Mouse (Mus musculus) gastrocnemius, postnatal 36 days (tissue): Measurements from ENCODE around the gene Nnmt. TPM values are rescaled to one million over a fixed set of nuclear protein-coding genes. Genes with fewer than 3 reads are reported as not detected.

Experiments used
- DNase-seq, 2 experiments: peaks; one replicate each; pipeline ENCODE4 v3.0.0; 2022
- intact Hi-C: fragments of 180-260 bp; cut with DNase I; formaldehyde crosslinking; loops from one replicate; pipeline ENCODE4 v1.15.1; 2025
- long read RNA-seq, 2 experiments: library from polyadenylated mRNA; stranded (forward); transcript quantifications; one replicate each; pipeline ENCODE4 v2.0.0; 2021
- total RNA-seq, 2 experiments: library from RNA; stranded (reverse); gene quantifications; 2 replicates each; pipeline ENCODE4 v1.2.3; 2021

Nnmt gene
- total RNA-seq = 1 to 10 TPM; 2.8 to 5.2 TPM
- long read RNA-seq, experiment 1, transcript Nnmt-201 (3 exons, 1,043 nt) = major isoform, 10 of 10 reads
- long read RNA-seq, experiment 1, partial matches to known transcripts = 0 of 10 reads
- long read RNA-seq, experiment 1, other reads (novel, unspliced or antisense) = 0 of 10 reads
- long read RNA-seq, experiment 2, transcript Nnmt-201 (3 exons, 1,043 nt) = major isoform, 5 of 6 reads
- long read RNA-seq, experiment 2, partial matches to known transcripts = 0 of 6 reads
- long read RNA-seq, experiment 2, other reads (novel, unspliced or antisense) = 1 of 6 reads

DNA sequence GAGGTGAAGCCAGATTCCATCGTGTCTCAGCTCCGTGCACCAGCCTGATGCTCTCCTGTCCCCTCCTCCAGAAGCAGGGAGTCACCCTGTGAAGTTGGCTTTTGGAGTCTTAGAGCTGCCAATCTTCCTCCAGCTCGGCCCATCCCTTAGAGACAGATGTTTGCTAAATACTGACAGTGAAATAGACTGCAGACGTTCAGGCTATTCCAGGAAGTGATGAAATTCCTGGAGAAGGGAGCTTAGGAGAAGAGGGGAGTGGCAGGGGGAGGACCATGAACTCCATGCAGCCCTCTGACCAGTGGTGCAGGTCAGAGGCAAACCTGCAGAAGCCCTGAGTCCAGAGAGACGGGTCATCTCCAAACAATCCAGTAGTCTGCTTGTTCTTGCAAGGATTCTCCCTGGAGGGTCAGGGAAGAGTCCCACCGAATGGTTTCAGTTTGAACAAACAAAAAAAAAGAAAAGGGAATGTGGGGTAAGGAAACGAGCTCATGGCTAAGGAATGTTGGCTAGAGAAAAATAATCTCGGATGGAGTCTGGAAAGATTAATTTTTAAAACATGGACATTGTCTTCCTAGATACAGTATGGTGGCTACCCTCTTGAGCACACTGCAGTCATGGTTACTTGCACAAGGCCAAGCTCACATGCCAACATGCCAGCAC, at the start of gene Nnmt:
Gene Nnmt, minus strand, starts transcription at position 215 of the 660 bp plus-strand sequence.
- peak; percentile 16 to 40 for DNase-seq

DNA sequence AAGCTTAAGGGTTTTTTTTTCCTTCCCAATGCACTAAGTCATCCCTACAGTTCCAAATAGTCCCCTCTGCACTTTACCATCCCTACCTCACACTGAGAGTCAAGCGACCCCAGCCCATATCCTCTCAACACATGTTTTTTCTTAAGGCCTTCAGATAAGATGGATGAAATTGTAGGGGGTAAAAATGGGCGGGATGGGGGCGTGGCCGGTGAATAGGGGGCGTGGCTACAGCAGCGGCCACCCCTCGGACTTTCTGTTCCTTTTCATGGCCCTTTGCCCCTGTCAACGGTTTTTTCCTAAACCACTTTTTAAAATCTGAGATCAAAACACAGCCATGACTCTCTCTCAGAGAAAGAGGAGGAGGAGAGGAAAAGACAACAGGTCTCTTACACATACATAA, 49.8 kb upstream of the Nnmt start:
- intact Hi-C loops = no loop called here
- no peak for DNase-seq

More for the DNA sequence above, at the start of gene Nnmt:
- intact Hi-C loops = no loop called here

DNA sequence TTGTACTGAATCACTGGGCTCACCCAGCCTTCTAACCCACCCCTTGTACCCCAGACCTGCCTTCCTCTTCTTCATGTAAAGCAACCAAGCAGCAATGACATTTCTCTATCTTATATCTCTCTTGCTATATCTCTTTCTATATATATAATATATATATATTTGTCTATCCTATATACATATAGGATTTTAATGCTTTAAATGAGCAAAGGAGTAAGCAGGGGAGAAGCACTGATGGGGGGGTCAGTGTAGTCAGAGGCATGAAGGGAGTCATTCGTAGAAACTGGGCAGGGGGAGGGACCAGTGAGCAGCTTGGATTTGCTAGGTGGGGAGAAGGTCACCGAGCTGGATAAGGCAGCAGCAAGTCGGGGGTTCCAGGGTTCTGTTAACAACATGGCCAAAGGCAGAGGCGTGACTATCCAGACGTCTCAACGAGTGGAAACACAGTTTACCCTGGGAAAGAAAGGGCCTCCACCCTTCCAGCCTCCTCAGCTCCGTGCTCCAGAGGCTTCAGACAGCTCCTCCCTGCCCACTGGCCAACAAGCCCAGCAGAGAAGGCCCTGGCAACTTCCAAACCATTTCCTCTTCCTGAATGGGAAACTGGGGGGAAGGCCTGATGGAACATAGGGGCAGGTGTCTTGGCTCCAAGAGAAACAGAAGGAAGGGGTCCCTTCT, 48.6 kb upstream of the Nnmt start:
- intact Hi-C loops = no loop called here
- DNase-seq = peak in 1 of 2 experiments; percentile 6

DNA sequence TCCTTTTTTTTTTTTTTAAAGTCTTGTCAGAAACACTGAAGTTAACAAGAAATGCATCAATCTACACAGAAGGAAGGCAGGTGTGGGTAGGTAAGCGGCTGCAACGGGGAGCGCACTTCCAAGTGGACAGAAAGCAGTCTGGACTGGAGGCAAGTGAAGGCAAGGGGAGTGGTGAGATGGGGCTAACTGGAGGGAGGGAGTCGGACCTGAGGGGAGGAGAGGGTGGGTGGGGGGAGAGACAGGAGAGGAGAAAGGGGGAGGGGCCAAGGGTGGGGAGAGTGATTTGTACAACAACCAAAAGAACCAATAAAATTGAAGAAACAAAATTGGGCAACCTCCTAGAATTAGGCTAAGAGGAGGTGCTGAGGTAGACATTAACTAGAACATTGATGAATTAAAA, 47.1 kb upstream of the Nnmt start:
- DNase-seq = peak in 1 of 2 experiments; percentile 9
- intact Hi-C loops = no loop called here

DNA sequence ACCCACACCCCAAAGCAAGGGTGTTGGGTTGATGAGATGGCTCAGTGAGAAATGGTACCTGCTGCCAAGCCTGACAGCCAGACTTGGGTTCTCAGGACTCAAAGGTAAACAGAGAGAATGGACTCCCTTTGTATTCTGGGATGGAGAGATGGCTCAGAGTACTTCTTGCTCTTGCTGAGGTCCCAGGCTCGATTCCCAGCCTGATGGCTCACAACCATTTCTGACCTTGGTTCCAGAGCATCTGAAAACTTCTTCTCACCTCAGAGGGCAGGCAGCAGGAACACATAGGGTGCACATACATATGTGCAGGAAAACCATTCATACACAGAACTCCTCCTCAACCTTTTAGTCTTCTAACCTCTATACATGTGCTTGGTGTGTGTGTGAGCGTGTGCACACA, 45.9 kb upstream of the Nnmt start:
- intact Hi-C loops = loop anchor here (2.0 kb wide), 1 partner anchor 188 kb away; no protein-coding TSS in a partner anchor
- peak in 1 of 2 experiments; percentile 8 for DNase-seq

DNA sequence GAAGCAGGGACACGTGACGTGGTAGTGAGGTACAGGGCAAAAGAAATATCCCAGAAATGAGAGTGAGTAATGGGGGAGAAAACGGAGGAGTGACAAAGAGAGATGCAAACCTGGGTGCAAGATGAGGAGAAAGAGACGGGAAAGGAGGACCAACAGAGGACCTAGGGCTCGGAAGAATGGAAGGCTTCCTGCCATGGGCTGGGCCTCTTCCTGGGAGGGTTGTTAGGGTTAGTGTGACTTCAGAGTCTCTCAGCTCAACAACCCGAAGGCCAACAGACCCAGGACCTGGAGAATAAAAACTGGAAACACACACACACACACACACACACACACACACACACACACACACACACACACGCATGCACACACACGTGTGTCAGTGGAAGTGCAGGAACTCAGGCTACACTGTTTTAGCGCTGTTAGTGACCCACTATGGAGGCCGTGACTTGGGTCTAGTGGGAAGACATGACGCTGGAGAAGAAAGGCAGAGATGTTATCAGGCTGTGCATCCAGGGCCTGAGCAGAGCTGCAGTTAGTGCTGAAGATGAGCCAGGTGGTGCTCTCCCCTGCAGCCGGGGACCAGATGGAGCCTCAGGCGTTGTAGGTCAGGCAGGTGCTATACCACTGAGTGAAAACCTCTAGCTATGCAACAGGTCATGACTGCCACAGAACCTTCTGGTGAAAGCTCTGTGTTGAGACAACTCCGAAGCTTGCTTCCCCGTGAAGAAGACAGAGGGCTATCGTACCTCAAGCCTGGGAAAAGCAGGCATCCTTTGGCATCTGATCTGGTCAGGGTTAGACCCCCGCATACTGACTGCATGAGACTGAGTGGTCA, 45.1 kb upstream of the Nnmt start:
- DNase-seq = peak in 1 of 2 experiments; percentile 16
- intact Hi-C loops = loop anchor here (1.0 to 5.0 kb wide), 4 partner anchors 72 to 397 kb away; no protein-coding TSS in a partner anchor

DNA sequence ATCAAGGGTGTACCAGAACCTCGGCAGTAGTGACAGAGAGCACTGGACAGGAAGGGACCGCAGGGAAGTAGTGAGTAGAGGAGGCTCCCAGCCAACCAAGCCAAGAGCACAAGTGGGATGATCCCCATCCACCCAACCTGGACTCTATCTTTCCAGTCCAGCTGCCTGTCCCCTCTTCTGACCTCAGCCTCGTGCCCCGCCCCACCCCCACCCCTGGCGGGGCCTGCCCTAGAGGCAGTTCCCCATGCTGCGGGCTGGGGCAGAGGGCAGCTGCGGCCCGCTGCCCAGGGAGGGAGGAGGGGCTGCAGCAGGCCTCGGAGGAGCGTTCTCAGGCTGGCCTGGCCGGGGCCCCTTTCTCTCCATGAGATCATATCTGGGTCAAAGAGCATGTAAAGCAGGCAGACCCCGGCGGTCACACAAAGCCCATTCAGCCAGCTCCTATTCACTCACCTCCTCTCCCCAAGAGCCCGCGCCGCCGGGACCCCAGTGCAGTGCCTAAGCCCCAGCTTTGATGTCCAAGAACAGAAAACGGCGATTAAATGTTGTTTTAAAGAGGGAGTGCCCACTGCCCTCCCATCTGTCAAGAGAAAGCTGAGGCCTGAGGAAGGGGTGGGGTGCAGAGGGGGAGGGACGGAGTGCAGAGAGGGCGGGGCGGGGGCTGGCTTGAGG, 44.3 kb upstream of the Nnmt start:
- intact Hi-C loops = loop anchor here (1.0 to 5.0 kb wide), 3 partner anchors 73 to 398 kb away; no protein-coding TSS in a partner anchor
- peak; percentile 47 to 74 for DNase-seq

DNA sequence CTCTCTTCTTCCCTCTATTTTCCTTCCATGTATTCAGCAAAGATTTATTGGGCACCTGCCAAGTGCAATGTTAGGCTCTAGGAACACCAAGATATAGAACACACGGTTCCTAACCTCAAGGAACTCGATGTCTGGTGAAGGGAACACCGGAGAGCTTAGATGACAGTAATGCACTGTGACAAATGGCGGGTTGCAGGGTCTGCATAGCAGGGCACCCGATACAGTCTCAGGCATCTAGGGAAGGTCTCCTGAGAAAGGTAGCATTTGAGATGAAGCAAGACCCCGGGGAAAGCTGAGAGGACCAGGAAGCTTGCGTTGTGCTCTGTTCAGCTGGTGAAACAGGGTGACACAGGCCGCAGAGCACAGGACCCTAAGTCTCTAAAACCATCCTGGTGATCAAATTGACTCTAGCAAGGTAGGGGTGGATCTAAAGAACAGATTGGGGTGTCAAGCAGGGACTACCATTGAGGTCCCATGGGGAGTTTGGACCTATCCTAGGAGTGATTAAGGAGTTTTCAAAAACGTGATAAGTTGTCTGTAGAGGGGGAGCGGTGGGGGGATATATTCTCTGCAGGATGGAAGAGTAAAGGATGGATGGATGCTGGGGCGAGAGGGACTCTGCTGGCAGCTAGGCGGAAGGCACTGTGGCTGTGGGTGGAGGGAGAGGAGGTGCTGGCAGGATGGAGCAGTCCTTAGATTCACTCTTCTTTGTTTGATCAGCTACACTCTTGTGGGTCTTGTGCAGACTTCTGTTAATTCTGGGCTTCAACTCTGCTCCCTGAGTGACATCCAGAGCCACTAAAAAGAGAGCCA, 43.5 kb upstream of the Nnmt start:
- peak in 1 of 2 experiments; percentile 17 for DNase-seq
- intact Hi-C loops = loop anchor here (1.0 to 5.0 kb wide), 3 partner anchors 74 to 399 kb away; no protein-coding TSS in a partner anchor

DNA sequence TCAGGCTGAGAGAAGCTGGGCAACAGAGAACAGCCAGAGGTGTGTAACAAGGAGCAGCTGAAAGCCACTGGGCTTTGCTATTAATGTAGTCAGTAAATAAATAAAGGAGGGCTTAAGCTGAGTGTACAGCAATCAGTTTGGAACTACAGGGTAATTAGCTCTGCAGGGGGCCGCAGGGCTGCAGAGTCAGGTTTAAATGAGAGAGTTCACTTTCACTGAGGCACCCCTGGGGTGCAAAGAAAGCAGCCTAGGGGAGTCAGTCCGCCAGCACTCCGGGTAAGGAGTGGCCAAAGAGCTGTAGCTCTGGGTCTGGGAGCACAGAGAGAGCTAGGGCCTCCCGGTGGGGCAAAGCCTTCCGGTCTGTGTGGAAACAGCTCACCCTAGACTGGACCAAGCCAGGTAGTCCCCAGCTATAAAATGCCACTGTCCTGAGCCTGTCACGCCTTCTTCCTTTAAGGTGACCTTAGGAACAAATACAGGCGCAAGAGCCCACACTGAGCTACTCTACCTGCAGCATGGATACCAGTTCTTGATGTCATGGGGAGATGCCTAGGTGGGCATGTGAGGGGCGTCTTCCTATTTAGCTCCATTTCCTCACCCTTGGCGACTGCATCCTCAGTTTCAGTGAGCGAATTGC, 42.8 kb upstream of the Nnmt start:
- intact Hi-C loops = loop anchor here (2.0 to 5.0 kb wide), 3 partner anchors 75 to 400 kb away; no protein-coding TSS in a partner anchor
- peak in 1 of 2 experiments; percentile 11 for DNase-seq

DNA sequence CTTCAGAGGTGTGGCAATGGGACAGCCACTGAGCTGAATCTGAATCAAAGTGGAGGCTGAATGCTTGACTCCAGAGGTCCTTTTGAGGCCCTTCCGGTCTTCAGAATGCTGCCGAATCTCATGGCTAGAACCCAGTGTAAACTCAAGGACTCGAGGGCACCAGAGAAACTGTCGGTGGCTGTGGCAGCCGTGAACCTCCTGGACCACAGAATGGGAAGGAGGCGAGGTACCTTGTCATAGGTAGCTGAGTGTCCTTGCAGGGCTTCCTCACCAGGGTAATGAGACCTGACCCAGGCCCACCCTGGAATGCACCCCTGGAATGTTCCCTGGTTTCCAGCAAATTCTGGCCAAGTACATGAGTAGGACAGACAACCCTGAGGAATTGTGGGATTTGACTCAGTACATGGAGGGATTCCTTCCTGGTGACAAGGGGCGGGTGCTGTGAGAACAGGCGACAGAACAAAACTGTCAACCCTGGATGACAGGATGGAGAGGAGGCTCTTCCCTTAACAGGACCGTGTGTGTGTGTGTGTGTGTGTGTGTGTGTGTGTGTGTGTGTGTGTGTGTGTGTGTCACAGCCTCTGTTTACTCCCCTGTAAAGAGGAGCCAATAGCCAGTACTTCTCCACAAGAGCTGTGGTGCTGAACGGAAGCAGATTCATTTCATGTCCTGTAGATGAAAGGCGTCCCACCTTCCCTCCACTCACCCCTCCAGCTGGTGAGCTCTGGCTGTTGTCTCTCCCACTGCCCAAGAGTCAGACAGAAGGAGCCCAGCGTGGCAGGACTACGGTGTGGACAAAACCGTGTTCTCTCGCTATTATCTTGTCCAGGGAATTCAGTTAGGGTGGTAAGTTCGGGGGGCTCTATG, 42.1 kb upstream of the Nnmt start:
- intact Hi-C loops = loop anchor here (1.0 to 5.0 kb wide), 5 partner anchors 75 to 400 kb away; no protein-coding TSS in a partner anchor
- peak in 1 of 2 experiments; percentile 14 for DNase-seq

DNA sequence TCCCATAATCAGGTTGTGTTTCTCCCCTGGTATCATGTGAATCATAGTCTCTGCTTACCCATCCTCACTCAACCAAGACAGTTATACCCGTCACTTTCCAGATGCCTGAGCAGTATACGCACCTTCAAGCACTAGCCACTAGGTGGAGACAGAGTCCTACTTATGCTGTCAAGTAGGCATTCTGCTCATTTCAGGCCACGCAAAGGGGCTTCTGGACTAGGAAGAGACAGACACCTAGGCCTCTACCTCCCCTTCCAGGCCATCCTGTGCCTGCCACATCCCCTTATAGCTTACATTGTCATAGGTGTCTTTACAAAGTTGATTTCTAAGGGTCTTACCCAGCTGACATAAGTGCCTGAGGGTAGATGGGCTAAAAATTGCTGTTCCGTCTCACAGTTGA, 41.3 kb upstream of the Nnmt start:
- peak; percentile 48 to 59 for DNase-seq
- intact Hi-C loops = loop anchor here (1.0 to 5.0 kb wide), 5 partner anchors 76 to 401 kb away; no protein-coding TSS in a partner anchor

DNA sequence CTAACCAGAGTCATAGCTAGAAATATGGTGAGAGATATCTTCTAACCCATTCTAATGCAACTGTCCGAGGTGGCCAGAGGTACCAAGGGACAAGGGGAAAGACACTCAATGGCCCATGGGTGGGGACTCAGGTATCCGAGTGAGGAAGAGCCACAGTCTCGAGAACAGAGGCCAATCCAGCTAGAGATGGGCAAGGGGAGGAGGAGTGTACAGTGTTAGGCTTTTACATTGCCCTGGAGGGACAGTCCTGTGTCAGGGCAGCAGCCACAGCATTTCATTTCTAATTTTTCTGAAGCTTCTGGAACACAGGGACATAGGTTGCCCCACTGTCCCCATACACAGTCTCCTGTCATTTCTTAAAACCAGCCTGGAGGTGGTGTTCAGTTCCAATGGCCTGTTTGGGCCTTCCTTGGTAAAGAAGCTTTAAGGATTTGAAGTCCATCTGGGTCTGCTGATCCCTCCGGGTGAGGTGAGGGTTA, 40.7 kb upstream of the Nnmt start:
- intact Hi-C loops = loop anchor here (1.0 to 5.0 kb wide), 5 partner anchors 77 to 402 kb away; no protein-coding TSS in a partner anchor

DNA sequence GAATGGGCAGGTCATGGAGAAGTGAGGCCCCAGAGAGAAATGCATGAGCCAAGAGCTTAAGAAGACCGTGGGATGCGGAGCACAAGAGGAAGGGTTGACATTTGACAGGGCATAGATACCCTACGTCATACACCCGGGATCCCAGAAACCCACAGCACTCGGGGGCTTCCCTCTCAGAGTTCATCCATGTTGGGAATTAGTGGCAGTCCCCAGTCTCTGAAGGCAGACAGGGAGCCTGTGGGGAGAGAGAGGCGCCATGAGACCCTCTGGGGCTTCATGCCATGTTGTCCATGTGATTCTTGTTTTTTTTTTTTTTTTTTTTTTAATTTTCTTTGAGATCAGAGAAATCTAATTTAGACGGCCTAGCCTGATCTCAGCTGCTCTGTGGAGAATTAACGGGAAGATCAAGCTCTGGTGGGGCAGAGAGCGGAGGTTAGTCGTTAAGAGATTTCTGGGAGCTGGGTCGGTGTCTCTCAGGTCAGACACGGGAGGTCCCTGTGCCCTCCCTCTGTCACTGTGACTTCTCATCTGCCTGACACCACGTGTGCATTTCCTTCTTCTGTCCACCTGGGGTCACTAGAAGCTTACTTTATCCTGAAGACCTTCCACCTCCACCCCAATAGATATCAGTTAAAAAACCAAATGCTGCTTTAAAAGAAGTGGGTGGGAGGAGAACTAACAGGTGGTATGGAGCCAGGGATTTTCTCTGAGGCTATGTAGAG, 40.1 kb upstream of the Nnmt start:
- intact Hi-C loops = loop anchor here (5.0 kb wide), 2 partner anchors 77 to 402 kb away; no protein-coding TSS in a partner anchor
- peak in 1 of 2 experiments; percentile 13 for DNase-seq

More for the DNA sequence above, 40.7 kb upstream of the Nnmt start:
- peak in 1 of 2 experiments; percentile 9 for DNase-seq

DNA sequence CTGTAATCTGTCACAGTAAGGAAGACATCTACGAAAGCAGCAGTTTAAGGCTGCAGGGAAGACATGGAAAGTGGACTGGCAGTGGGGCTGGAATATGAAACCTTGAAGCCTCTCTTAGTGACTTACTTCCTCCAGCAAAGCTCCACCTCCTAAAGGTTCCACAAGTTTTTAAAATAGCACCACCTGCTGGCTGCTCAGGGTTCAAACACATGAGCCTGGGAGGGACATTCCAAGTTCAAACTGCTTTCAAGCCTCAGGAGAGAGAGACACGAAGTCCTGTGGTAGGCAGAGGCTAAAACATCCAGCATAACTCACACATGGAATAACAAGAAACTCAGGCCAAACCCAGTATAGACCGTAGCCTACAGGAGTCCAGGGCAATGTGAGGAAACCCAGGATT, 39.4 kb upstream of the Nnmt start:
- intact Hi-C loops = no loop called here
- peak in 1 of 2 experiments; percentile 1 for DNase-seq

DNA sequence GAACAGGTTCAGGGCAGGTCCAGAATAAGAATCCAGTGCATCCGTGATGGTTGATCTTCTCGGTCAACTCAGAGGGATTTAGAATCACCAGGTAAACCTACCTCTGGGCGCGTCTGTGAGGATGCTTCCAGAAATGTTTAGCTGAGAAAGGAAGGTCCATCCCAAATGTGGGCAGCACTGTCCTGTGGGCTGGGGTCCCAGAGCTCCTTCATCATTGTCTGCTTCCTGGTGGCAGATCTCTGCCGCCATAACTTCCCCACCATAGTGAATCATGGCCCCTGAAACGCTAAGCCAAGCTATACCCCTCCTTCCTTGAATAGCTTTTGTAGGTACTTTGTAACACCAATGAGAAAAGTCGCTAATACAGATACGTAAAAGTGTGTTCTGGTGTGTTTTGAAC, 36.7 kb upstream of the Nnmt start:
- DNase-seq = no peak
- intact Hi-C loops = no loop called here

DNA sequence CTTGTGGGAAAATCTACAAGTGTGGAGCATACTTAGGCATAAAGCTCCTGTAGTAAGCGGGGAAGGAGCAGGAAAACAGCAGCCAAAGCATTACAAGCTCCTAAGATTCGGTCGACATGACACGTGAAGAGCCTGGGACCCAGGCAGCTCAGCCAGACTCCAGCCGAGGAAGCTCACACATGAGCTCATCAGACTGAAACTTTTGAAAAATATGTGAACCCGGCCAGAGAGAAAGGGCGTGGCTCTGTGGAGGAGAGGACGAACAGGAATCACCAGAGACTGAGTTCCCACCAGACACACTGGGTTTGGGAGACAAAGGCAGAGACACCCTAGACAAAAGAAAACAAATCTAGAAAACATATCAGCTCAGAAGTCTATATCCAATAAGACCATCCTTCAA, 35.9 kb upstream of the Nnmt start:
- intact Hi-C loops = no loop called here
- DNase-seq = no peak
